Mouse (Mus musculus) adrenal gland (tissue): ENCODE measurements at regions not wholly inside any gene's neighbourhood (a gene's known extent, or its start where the extent isn't known, plus 50 kb on each side); places are given as distances from the start of the nearest gene placed in this dataset.

Experiments
- intact Hi-C: fragments of 180-260 bp; cut with DNase I; formaldehyde crosslinking; loops from one replicate; pipeline ENCODE4 v1.15.1; 2025

DNA sequence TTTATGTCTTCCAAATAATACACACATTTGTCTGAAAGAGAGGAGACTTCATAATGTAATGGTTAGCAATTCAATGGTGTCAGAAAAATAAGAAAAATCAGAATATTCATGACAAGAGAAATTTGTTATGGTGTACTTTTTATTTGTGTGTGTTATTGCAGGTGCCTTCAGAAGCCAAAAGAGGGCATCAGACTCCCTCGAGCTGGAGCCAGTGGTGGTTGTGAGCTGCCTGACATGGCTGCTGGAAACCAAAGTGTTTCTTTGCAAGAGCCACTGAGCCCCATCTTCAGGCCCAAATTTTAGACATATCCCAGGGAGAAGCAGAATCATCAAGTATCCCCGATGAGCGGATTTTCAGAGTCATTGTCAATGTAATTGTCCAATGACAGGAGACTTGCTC is 81.9 kb downstream of the Tm2d3 start:
- intact Hi-C loops, result loop anchor here (5.0 kb wide), 1 partner anchor 284 kb away; the partner anchor contains the start of gene Snrpa1

DNA sequence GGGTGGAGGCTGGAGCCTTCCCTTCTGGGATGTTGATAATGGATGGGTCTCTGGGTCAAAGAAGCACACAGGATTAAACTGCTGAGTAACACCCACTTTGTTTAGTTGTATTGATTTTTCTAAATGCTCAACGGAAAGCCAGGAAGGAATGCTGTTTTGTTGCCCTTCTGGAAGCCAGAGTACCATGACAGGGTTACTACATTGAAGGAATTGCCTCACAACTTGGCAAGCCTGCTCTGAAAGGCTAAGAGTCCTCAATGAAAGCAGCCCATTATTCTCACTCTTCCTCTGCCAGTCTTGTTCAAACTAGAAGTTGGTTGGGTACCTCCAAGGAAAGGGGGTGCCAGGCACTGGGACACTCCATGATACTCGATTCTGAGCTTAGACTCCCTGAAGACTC is 83.0 kb downstream of the Tm2d3 start:
- intact Hi-C loops, result loop anchor here (5.0 kb wide), 1 partner anchor 283 kb away; the partner anchor contains the start of gene Snrpa1

DNA sequence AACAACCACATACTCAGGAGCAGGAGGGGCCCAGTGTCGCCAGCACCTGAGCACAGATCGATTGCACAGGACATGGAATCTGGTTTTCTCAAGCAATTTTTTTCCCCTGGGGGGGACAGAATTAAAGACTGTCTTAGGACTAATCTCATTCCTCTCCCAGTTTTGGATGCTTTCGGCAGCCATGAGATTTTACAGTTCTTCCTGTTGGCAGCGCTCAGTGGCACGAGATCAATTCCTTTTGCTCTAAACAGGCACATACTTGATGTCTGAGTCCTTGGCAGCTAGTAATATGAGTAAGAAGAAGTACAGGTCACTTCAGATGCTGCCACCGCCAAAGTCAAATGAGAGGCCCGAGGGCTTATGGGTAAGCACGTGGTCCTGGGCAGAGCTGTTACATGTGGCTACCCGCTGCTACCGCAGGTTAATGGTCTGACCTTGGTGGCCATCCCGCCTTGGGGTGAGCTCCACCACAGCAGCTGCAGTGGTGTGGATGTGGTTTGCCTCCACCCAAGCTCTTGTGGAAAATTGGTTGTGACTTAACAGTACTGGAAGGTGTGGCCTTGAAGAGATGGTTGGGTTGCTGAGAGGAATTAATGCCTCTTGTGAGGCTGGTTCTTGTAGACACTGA is 83.5 kb downstream of the Tm2d3 start:
- intact Hi-C loops, result loop anchor here (5.0 kb wide), 1 partner anchor 283 kb away; the partner anchor contains the start of gene Snrpa1

DNA sequence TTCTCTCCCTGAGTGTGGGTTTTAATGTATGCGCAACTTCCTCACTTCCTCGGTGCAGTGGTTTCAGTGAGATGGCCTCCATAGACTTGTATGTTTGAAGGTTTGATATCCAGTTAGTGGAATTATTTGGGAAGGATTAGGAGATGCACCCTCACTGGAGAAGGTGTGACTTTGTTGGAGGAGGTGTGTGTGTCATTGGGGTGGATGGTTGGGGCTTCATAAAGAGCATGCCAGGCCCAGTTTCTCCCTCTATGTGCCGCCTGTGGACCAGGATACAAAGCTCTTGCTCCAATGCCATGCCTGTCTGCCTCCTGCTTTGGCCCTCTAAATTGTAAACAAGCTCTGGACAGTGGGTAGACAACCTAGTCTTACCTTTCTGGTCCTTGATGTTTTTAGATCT is 84.0 kb downstream of the Tm2d3 start:
- intact Hi-C loops, result no loop called here

DNA sequence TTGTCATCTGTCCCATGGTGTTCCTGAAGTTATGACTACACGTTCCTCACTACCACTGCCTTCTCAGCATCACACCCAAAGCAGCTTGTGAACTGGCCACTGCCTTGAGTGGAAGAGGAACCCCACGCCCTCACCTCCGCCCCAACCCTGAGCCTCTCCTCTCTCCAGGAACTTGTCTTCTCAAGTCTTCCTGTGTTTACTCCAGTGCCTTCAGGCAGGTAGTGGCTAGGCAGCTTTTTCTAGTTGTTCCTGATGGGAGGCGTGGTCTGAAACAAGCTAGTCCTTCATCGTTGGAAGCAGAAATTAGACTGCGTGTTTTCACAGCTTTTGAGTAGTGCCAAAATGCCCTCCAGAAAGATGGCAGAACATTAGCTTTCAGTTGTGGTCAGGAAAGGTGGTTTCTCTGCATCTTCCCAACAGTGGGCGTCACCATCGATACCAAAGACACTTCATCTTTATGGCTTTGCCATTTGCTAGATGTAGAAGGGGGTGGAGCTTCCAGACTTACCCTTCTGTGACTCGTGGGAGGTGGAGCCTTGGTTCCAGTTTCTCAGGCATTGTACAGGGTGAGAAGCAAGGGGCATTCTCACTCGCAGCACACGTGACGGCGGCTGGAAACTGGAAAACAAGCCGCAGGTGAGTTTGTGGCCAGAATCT is 81.7 kb upstream of the Pcsk6 start:
- intact Hi-C loops, result no loop called here

DNA sequence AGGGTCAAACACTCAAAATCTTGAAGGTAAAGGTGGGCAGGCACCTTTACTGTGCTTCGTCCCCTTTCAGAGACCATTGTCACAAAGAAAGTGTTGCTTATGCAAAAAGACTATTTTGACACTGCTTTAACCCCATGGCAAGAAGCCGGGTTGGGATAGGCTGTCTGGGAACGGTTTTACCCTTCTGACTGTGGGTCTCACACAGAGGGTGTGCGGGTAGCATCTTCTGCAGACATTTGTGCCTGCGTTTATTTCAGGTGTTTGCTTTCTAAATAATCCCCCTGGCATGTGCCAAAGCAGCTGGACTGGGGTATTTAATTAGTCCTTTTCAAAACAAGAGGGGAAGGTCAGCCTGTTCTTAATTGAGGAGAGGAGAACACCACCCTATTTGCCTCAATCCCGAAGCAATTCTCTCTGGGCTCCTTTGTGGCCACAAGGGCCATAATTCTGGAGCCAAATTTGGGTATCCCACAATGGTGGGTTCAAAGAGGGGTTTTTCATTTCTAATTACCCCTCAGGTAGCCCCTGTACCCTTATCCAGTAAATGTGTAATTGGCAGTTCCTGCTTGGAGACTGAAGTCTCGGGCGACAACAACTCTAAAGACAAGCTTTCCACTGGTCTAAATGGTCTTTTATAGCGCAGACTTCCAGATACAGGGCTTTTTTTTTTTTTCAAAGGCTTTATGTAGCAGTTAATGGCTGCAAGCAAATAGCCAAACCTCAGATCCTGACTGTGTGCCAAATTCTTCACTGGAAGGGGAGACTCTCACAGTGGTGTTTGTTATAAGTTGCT is 80.8 kb upstream of the Pcsk6 start:
- intact Hi-C loops, result no loop called here

DNA sequence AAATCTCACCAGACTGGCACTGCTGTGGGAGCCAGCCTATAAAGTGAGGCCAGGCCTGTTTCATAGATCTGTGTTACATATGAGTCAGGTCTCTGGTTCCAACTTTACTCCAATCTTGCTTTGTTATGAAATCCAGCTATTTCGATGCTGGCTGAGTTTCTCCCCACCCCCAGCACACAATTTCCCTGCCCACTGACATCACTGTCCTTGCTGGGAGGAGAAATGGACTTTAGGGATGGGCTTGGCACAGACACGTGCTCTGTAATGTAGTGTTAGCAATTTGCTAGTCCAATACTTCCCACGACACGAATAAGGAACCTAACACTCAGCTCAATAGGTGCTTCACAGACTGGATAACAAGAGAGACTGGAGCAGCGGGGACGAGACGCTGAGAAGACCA is 79.5 kb upstream of the Pcsk6 start:
- intact Hi-C loops, result no loop called here

DNA sequence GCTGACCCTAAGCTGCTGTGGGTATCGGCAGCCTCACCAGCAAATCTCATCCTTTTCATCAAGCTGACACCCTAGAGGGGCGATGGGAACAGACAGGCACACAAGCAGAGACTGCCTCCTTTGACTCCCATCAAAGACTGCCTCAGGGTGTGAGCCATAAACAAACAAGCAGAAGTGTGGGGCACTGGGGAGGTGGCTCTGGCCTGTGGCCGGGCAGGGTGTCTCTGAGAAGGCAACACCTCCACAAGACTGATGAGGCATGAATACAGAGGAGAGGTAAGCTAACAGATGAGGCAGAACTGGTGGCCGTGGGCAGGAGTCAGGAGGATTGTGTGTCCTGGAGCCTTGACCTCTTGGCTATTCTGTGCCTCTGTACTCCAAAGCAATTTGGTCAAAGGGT is 77.8 kb upstream of the Pcsk6 start:
- intact Hi-C loops, result no loop called here

DNA sequence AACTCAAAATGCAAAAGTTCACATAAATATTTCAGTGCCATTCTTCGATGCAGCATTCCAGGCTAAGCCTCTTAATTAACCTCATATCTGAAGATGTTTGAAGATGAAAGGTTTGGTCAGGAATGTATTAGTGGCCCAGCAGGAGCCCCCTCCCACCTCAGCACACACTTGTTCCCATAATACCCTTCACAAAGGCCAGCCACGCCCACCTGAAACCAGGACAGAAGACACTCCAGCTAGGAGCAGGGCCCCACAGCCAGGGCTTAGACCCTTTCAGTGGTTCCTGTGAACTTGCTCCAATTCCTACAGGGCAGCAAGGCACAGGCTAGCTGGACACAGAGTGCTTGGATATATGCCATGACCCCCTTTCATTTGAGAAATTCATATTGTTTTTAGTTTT is 74.6 kb upstream of the Pcsk6 start:
- intact Hi-C loops, result no loop called here

DNA sequence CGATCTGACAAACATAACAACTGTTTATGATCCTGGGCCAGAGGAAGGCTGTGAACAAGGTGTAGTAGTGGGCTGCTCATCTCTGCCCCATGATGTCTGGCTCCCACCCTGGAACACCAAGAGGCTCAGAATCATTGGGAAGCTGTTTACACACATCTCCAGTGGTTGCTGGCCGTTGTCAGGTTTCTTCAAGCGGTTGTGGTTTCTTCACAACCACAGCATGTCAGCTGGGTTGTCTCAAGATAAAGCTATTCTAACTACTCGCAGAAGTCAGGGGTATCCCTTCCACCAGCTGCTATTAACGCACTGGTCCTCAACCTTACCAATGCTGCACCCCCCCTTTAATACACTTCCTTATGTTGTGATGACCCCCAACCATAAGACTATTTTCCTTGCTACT is 73.7 kb upstream of the Pcsk6 start:
- intact Hi-C loops, result no loop called here

DNA sequence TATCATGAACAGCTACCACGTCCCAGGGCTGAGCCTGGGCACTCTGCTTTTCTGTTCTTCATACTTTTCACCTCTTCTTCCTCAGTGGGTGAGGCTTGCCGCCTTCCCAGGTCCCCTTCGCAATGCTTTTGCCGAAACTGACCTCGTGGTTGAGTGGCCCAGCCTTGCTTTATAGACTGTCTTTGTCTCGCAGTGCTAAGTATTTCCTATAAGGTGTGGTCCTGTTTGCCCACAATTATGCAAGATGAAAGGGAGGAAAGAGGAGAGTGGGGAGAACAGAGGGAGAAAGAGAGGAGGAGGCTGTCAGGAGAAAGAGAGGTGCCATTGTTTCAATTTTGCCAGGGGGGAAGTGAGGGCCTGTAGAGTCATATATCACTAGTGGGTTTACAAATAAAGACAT is 71.3 kb upstream of the Pcsk6 start:
- intact Hi-C loops, result no loop called here

DNA sequence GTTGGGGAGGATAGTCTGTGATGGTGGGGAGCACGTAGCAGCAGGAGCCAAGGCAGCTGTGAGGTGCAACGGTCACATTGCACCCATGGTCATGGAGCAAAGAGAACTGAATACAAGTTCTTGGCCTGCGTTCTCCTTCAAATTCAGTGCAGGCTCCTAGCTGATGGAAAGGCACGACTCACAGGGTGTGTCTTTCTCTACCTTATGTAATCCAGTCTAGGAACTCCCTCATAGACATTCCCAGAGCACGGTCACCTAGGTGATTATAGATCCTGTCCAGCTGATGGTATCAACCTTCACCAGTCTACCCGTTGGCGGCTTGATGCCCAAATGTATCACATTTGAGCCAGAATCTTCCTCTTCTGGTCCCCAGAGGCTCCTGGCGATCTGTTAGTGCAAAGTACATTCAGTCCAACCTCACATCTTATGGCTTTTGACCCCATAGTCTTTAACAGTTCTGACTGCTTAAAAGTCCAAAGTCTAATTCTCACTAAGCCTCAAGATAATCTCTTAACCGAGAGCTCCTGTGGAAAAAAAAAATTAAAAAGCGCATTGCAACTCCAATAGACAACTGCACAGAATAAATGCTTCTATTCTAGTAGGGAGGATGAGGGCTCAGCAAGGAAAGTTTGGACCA is 69.2 kb upstream of the Pcsk6 start:
- intact Hi-C loops, result no loop called here

DNA sequence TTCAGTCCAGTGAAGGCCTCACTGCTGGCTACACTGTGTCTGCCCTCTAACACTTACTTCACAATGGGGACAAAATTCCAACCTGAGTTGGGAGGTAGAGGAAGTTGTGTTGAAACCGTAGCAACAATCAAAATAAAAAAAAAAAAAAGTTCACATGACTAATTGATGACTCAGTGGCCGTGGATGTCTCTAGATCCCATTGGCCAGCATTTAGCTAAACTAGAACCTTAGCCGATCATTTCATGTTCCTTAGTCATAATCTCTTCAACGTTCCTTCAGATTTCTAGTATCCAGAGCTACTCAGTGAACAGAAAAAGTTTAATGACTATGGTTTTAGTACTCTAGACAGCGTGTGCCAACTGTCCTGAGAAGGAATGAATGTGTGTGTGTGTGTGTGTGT is 59.2 kb upstream of the Pcsk6 start:
- intact Hi-C loops, result no loop called here

DNA sequence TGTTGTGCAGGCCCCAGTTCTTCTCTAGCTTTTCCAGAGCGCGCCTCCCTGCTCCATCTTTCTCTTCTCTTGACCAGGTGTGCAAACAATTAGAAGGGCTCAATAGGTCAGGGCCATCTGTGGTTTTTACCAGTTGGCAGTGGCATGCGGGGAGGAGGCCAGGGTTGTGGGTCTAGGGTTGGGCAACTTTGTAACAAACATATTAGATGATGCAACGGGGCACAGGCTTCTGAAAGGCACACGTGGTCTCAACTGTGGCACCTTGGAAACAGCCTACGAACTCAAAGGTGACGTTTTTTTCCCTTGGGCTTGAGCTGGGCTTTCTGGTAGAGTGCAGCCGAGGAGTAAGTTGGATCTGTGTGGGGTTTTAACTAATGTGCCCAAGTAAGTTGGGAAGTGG is 58.7 kb upstream of the Pcsk6 start:
- intact Hi-C loops, result no loop called here

DNA sequence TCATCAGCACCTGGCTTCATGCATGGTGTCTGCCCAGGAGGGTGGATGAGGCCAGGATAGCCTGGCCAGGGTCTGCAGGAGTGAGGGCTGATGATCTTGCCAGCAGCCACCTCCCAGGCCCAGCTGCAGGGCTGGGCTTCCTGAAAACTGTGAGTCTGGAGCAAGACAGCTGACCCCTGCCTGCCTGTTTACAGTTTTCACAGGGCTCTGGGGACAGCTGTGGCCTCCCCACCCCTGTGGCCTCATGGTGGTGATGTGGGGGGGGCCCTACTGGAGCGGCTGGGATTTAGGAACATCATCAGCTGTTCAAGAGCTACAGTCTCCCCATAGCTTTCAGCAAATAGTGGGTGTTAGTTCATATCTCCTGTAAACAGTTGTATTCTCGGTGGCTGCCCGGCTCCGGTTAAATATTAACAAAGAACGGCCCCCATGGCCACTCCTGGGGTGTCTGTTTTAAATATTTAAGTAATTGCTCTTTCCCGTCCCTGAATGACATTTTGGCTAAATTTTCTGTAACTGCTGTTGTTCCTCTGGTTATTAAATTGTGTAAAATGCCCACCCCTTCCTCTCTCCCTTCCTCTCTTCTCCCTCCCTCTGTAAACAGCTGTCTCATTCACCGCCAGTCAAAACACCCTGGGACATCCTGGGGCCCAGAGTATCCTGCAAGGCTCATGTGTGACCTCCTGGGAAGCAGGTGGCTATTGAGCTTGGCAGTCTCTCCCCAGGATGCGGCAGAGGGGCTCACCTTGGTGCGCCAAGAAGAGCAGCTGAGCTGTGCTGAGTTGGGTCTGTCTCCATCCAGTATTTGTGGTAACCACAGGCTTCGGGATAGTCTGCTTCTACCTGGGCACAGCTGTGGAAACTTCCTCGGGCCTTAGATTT is 57.9 kb upstream of the Pcsk6 start:
- intact Hi-C loops, result no loop called here
